Mouse (Mus musculus): ENCODE data around the gene Cdk12.
"Not testable (repeated sequence)": the region's sequence is repeated elsewhere in the genome, so short reads cannot be mapped to it uniquely, and the experiment has no call there.

Gene Cdk12

DNA sequence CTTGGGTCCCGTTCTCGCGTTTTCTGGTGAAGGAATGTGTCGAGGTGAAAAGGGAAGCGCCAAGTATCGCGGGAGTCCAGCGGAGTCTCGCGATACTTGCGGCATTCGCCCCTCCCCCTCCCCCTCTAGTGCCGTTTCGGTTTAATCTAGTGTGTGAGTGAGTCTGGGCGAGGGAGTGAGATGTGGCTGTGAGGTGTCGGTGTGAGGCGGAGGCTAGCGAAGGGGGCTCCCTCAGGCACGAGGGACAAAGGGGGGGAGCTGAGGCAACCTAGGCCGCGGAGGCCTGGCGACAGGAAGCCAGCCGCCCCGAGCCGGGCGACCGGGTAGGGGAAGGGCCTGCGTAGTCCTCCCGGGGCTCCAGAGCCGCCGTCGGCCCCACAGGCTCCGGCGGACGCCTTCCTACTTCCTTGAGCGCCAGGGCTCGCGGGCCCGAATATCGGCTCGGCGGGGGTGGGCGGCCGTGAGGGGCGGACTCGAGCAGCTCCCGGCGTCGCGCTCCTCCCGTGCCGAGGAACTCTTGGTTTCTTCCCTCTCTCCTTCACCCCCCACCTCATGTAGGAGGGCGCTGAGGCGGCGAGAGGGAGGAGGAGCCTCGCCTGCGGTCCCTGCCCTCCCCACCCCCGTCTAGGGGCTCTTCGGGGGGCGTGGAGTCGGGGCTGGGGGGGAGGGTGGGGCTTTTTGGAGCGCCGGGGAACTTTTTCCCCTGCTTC, at the start of gene Cdk12:
Gene Cdk12, plus strand, starts transcription at position 419 of the 710 bp plus-strand sequence.
- DNase-seq (ENCODE audit: extremely low spot score, low spot score) = peak; percentile 97

DNA sequence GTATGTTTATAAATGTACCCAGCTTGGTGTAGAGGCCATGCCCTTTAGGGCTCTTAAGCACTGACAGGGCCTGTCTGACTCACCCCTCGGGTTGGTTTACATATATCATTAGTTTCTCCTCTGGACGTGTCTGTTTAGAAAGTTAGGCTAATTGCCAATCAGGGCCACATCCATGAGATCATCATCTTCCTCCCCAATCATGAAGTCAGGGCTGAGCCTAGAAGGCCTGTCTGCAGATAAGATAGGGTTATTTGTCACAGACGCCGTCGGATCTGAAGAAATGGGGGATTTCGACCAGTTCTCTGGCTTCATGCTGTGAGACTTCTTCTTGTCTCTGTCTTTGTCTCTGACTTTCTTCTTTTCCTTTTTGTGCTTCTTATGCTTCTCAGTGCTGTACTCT, 47.8 kb upstream of the Cdk12 start:
- no peak for DNase-seq (ENCODE audit: extremely low spot score, low spot score)

DNA sequence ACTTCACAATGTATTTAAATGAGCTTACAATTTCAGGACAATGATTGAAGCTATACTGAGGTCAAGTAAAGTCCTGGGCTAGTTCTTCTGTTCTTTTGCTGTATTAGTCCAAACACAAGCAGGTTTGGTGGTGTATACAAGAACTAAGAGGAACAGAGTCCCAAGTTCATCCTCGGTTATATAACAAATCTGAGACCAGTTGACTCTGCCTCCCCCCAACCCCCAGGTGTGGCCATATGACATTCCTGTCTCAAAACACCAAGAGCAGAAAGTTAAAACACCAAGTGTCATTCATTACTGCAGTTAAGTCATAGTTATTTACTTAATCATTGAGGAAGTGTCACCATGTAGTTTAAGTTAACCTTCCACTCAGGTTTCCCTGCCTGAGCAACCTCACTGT, 34.5 kb upstream of the Cdk12 start:
- no peak for DNase-seq (ENCODE audit: extremely low spot score, low spot score)

DNA sequence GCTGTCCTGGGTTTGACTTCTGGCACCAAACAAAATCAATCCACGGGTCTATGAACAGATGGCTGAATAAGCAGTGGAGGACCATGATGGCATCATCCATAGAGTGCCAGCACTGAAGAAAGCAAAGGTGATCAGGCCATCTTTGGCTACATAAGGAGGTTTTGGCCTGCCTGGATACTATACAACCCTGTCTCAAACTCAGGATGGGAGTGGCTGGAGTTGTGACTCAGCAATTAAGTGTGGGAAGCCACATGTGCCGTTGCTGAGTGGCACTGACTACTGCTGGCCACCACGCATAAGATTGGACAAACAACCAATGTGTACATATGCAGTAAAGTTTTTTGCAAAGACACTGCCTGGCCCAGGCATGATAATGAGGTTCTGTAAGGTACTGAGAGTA, 20.7 kb upstream of the Cdk12 start:
- DNase-seq (ENCODE audit: extremely low spot score, low spot score) = not testable (repeated sequence)

DNA sequence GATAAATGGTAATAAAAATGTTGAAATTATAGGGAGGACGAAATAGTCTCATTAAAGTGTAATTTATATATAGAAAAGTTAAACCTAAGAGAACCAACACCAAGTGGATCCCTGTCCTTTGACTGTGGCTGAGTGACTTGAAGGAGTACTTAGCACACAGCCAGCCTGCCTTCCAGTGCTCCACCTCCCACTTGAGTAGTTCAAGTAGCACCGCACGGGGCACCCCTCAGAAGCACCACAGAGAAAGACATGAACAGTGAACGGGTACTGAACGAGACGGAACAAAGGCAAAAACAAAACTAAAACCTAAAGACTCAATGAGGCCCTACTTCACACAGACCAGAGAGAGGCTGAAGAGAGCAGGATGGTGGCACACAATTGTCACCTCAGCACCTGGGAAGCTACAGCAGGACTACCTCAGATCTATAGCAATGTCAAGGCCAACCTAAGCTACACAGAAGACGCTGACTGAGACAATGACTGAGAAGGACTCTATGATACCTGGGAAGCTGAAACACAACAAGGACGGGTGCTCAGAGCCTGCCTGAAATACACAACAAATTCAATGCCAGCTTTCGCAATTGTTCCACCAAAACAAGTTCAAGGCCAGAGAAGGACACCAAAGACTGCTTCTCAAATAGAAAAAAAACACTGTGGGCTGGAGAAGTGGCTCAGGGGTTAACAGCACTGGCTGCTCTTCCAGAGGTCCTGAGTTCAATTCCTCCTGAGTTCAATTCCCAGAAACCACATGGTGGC, 15.0 kb upstream of the Cdk12 start:
- no peak for DNase-seq (ENCODE audit: extremely low spot score, low spot score)

DNA sequence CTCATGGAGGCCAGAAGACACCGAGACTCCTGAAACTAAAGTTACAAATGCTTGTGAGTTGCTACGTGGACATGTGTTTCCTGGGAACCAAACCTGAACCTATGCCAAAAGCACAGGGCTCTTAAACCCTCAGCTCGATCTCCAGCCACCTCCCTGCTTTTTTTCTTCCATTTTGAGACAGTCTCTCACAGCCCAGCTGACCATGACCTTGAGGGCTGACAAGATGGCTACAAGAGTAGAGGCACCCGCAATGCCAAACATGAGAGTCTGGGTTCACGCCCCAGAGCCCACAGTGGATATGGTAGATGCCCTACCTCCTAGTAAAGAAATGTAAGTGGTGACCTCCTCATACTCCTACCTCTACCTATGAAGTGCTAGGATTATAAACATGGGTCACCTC, 12.0 kb upstream of the Cdk12 start:
- DNase-seq (ENCODE audit: extremely low spot score, low spot score) = no peak

DNA sequence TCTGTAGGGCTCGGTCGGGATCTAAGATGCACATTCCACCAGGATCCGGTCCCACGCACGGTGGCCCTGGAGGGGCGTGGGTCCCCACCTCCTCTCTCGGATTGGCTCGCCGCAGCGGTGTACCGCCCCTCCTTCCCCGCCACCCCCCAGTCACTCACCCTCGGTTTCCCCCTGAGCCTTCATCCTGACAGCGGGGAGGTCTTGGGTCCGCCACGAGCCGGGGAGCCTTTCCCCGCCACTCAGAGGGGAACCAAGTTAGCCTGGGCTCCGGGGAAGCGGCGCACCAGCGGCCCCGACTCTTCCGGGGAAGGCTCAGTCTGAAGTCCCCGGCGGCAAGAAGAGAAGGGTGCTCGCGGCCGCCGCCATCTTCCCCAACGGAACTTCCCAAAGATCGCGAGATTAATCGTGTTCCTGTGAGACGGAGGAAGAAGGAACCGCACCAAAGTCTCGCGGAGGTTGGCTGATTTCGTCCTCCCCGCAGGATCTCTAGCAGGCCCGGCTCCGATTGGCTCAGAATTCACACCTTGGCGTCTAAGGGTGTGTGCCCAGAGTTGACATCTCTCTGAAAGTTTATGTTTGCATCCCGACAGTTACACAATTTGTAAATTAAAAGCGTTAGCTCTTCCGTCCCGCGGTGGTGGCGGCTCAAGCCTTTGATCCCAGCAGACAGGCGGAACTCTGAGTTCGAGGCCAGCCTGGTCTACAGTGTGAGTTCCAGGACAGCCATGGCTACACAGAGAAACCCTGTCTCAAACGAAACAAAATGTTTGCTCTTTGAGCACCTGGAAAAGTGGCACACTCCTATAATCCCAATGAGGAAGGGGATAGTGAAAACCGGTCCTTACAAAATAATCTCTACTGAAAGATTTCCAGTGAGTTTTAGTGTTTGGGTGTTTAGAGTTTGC, 9.7 kb upstream of the Cdk12 start, which contains the start of gene Med1:
Gene Med1, minus strand, starts transcription at position 393 of the 905 bp plus-strand sequence.
- peak; percentile 90 for DNase-seq (ENCODE audit: extremely low spot score, low spot score)

DNA sequence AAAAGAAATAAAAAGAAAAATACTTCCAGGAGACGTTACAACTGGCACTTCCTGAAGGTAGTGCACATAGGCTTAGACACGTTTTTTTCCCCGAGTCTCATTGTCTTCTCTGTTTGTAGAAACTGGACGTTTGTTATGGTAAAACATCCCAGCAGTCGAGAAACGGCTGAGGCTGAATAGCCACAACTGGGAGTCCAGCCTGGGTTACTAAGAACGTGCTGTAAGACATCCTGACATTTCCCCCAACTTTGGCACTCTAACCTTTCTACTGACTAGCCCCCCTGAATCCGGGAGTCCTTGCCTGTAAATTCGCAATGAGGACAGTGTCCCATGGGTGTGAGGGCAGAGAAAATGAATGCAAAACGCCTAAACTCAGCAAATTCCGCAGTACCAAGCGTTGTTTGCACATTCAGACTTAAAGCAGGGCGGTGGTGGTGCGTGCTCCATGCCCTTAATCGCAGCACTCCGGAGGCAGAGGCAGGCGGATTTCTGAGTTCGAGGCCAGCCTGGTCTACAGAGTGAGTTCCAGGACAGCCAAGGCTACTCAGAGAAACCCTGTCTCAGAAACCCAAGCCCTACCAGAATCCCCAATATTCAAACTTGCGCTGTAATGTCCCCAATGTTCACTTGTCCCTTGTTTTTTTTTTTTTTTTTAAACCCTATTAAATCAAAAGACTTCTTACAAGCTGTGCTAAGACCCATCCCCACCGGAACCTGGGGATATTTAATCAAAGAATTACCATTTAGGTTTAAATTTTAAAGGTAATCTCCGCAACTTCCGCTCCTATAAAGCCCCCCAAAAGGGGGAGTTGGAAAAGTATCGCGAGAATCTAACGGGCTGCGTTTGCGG, 843 bp upstream of the Cdk12 start:
- DNase-seq (ENCODE audit: extremely low spot score, low spot score) = peak; percentile 48

DNA sequence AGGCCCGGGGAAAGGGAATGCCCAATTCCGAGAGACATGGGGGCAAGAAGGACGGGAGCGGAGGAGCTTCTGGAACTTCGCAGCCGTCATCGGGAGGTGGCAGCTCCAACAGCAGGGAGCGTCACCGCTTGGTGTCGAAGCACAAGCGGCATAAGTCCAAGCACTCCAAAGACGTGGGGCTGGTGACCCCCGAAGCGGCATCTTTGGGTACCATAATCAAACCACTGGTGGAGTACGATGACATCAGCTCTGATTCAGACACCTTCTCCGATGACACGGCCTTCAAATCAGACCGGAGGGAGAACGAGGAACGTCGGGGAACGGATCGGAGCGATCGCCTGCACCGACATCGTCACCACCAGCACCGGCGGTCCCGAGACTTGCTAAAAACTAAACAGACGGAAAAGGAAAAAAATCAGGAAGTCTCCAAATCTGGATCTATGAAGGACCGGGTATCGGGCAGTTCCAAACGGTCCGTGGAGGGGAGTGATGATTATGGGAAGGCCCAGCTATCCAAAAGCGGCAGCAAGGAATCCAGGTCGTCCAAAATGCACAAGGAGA, 572 bp downstream of the Cdk12 start:
- DNase-seq (ENCODE audit: extremely low spot score, low spot score) = no peak

DNA sequence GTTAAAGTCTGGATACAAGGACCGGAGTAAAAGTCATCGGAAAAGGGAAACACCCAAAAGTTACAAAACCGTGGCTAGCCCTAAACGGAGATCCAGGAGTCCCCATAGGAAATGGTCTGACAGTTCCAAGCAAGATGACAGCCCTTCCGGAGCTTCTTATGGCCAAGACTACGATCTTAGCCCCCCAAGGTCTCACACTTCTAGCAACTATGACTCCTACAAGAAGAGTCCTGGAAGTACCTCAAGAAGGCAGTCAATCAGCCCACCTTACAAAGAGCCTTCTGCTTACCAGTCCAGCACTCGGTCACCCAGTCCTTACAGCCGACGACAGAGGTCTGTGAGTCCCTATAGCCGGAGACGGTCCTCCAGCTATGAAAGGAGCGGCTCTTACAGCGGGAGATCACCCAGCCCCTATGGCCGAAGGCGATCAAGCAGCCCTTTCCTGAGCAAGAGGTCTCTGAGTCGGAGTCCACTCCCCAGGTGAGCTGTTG, 1.1 kb downstream of the Cdk12 start:
- peak; percentile 36 for DNase-seq (ENCODE audit: extremely low spot score, low spot score)

DNA sequence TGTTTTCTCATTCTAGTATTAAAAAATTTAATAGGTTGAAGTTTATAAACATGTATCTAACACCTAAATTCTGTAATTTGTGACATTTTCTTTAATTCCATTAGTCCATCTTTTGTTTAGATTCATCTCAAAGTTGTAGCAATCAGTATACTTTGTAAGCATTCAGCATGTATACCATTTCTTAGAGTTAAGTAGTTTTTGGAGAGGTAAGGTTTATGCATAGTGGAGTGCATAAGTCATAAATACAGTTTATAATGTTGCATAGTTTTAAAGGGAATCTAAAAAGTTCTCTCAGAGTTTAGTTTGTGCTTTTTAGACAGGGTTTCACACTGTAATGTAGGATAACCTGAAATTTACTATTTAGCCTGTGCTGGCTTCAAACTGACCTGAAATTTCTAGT, 2.6 kb downstream of the Cdk12 start:
- DNase-seq (ENCODE audit: extremely low spot score, low spot score) = no peak

DNA sequence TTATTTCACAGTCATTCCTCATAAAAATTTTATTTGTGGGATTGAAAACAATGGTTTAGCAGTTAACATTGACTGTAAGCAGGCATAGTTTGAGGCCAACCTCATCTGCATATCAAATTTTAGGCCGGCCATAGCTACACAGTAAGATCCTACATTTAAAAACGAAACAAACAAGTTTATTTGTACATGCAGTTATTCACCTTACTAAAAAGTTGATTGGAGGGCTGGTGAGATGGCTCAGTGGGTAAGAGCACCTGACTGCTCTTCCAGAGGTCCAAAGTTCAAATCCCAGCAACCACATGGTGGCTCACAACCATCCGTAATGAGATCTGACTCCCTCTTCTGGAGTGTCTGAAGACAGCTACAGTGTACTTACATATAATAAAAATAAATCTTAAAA, 3.4 kb downstream of the Cdk12 start:
- not testable (repeated sequence) for DNase-seq (ENCODE audit: extremely low spot score, low spot score)

DNA sequence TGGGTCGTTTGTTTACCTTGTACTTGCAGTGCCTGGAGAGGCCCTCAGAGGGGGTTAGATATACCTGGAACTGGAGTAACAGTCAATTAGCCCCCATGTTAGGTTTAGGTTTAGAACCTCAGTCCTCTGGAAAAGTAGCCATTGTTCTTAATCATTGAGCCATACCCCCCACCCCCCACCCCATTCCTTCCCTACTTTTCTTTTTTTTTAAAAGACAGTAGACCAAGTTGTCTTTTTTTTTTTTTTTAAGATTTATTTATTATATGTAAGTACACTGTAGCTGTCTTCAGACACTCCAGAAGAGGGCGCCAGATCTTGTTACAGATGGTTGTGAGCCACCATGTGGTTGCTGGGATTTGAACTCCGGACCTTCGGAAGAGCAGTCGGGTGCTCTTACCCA, 6.8 kb downstream of the Cdk12 start:
- not testable (repeated sequence) for DNase-seq (ENCODE audit: extremely low spot score, low spot score)

DNA sequence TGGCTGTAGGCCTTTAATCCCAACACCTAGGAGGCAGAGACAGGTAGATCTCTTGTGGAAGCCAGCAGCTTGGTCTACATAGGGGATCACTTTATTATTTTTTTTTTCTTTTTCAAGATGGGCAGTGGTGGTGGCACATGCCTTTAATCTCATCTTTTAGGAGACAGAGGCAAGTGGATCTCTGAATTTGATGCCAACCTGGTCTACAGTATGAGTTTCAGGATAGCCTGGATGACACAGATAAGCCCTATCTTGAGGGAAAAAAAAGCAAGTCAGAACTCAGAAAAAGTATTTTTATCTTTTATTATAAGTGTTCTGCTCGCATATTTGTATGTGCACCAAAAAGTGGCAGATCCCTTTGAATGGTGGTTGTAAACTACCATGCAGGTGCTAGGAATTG, 10.5 kb downstream of the Cdk12 start:
- no peak for DNase-seq (ENCODE audit: extremely low spot score, low spot score)

DNA sequence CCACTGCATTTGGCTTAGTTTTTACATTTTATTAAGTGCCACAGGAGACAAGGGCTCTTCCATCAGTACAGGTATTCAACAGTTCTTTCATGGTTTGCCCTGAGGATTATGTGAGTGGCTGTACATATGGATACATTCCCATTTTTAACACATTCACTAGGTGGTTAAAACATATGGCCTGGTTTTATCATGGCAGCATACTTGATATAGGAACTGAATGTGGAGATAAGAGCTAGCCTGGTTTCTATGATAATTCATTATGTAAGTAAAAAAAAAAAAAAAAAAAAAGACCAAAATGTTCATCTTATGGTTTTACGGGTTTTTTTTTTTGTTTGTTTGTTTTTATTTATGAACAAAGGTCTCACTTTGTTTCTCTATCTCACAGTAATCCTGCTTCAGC, 23.5 kb downstream of the Cdk12 start:
- no peak for DNase-seq (ENCODE audit: extremely low spot score, low spot score)

DNA sequence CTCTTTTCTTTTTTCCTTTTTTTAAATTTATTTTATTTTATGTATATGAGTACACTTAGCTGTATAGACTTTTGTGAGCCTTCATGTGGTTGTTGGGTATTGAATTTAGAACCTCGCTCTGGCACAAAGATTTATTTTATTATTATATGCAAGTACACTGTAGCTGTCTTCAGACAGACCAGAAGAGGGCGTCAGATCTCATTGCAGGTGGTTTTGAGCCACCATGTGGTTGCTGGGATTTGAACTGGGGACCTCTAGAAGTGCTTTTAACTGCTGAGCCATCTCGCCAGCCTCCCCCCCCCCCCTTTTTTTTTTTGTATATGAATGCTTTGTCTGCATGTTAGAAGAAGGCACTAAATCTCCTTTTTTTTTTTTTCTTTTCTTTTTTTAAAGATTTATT, 35.6 kb downstream of the Cdk12 start:
- no peak for DNase-seq (ENCODE audit: extremely low spot score, low spot score)

DNA sequence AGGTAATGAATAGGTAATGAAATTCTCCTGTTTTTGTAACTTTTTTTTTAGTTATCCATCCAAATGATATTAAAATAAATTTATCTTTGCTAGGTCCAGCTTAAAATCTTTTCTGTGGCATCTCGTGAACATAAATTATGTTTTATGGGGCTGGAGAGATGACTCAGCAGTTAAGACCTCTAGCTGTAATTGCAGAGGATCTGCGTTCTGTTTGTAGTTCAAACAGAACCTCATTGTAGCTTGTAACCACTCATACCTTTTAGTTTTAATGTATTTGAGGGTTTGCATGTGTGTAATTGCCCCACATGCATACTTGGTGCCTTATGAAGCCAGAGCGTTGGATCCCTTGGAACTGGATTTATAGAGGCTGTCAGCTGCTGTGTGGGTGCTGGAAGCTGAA, 36.1 kb downstream of the Cdk12 start:
- no peak for DNase-seq (ENCODE audit: extremely low spot score, low spot score)

DNA sequence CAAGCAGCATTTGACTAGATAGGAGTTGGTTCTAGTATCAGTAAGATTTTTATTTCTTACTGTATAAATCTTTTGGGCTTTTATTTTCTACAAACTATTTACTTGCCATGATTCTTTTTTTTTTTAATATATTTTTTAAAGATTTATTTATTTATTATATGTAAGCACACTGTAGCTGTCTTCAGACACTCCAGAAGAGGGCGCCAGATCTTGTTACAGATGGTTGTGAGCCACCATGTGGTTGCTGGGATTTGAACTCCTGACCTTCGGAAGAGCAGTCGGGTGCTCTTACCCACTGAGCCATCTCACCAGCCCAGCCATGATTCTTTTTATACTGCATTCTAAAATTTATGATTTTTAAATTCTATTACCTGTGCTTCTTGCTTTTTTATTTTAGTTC, 40.1 kb downstream of the Cdk12 start:
- not testable (repeated sequence) for DNase-seq (ENCODE audit: extremely low spot score, low spot score)

DNA sequence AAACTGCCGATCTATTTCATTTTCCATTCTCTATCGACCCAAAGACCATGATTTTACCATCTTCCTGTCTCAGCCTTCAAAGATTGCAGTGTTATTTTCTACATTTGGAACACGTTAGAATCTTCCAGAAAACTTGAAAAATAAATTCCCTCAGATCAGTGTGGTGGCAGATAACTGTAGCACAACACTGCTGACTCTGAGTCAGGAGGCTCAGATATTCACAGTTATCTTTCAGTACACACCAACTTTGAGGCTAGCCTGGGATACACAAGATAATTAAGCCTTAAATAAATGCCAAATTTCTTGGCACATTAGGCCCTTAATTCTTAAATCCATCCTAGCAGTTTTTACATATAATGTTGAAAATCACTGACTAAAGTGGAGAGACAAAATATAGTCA, 41.6 kb downstream of the Cdk12 start:
- no peak for DNase-seq (ENCODE audit: extremely low spot score, low spot score)

DNA sequence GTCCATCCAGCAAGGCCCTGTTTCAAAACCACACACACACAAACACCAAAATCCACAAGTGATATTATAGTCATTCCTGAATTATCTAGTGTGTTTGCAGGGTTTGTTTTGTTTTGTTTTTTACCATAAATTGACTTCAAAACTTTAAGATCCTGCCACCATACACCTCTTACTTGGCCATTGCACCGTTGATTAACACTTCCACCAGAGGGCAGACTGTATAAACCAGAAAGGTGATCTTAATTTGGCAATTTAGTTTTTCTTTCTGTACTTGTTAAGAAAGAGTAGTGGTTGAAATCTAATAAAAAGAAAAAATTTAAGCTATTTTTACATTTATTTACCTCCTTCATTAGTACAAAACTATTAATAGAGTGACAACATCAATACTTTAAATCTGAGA, 44.5 kb downstream of the Cdk12 start:
- no peak for DNase-seq (ENCODE audit: extremely low spot score, low spot score)
